Mouse (Mus musculus): ENCODE measurements at regions not wholly inside any gene's neighbourhood (a gene's known extent, or its start where the extent isn't known, plus 50 kb on each side); places are given as distances from the start of the nearest gene placed in this dataset.

- H3K27ac ChIP-seq (ENCODE audit: control insufficient read depth, insufficient read depth, low read depth, low read length): no peak overlapping the region
- no peaks in the 10 kb centered on the region for H3K4me1 ChIP-seq (ENCODE audit: control insufficient read depth, insufficient read depth, low read length)
Observed at GRCm38 (mm10) chr4:72571924-72572323, 280.5 kb downstream of the Aldoart1 start.

GRCm38 (mm10) chr4:72565186-72565585 is 287.2 kb downstream of the Aldoart1 start:
- TF ChIP-seq CTCF (IDR thresholded peaks at IDR 0.05; ENCODE audit: control insufficient read depth, insufficient read depth, insufficient replicate concordance, low read depth, low read length): no peak
- no peak for TF ChIP-seq POLR2A (IDR thresholded peaks at IDR 0.05; ENCODE audit: control insufficient read depth, low read depth, low read length)
- H3K36me3 ChIP-seq (ENCODE audit: control insufficient read depth, insufficient read depth, low read length): no peaks in the 10 kb centered on the region
- H3K4me1 ChIP-seq (ENCODE audit: control insufficient read depth, insufficient read depth, low read length): no peaks in the 10 kb centered on the region
- H3K27ac ChIP-seq (ENCODE audit: control insufficient read depth, insufficient read depth, low read depth, low read length): no peak overlapping the region
- no peak overlapping the region for H3K4me3 ChIP-seq (ENCODE audit: control insufficient read depth, low read depth, low read length)
- H3K27me3 ChIP-seq (ENCODE audit: control insufficient read depth, insufficient read depth, low read length): no peaks in the 10 kb centered on the region

More at GRCm38 (mm10) chr4:72571924-72572323, 280.5 kb downstream of the Aldoart1 start:
- TF ChIP-seq POLR2A (IDR thresholded peaks at IDR 0.05; ENCODE audit: control insufficient read depth, low read depth, low read length) (no peak), CTCF (IDR thresholded peaks at IDR 0.05; ENCODE audit: control insufficient read depth, insufficient read depth, insufficient replicate concordance, low read depth, low read length) (no peak)
- H3K27me3 ChIP-seq (ENCODE audit: control insufficient read depth, insufficient read depth, low read length): no peaks in the 10 kb centered on the region
- no peaks in the 10 kb centered on the region for H3K36me3 ChIP-seq (ENCODE audit: control insufficient read depth, insufficient read depth, low read length)
- no peak overlapping the region for H3K4me3 ChIP-seq (ENCODE audit: control insufficient read depth, low read depth, low read length)

- no peaks in the 10 kb centered on the region for H3K4me1 ChIP-seq (ENCODE audit: control insufficient read depth, insufficient read depth, low read length)
- H3K36me3 ChIP-seq (ENCODE audit: control insufficient read depth, insufficient read depth, low read length): no peaks in the 10 kb centered on the region
- no peaks in the 10 kb centered on the region for H3K27me3 ChIP-seq (ENCODE audit: control insufficient read depth, insufficient read depth, low read length)
- no peak overlapping the region for H3K27ac ChIP-seq (ENCODE audit: control insufficient read depth, insufficient read depth, low read depth, low read length)
- TF ChIP-seq POLR2A (IDR thresholded peaks at IDR 0.05; ENCODE audit: control insufficient read depth, low read depth, low read length): no peak
- TF ChIP-seq CTCF (IDR thresholded peaks at IDR 0.05; ENCODE audit: control insufficient read depth, insufficient read depth, insufficient replicate concordance, low read depth, low read length): no peak
- no peak overlapping the region for H3K4me3 ChIP-seq (ENCODE audit: control insufficient read depth, low read depth, low read length)
Observed at GRCm38 (mm10) chr4:72562909-72563676, 289.3 kb downstream of the Aldoart1 start.

- no peaks in the 10 kb centered on the region for H3K4me1 ChIP-seq (ENCODE audit: control insufficient read depth, insufficient read depth, low read length)
Observed at GRCm38 (mm10) chr4:72554276-72554675, 298.2 kb downstream of the Aldoart1 start.

GRCm38 (mm10) chr4:72534563-72534962 is 317.9 kb downstream of the Aldoart1 start:
- H3K27ac ChIP-seq (ENCODE audit: control insufficient read depth, insufficient read depth, low read depth, low read length): no peak overlapping the region
- no peaks in the 10 kb centered on the region for H3K36me3 ChIP-seq (ENCODE audit: control insufficient read depth, insufficient read depth, low read length)
- no peaks in the 10 kb centered on the region for H3K27me3 ChIP-seq (ENCODE audit: control insufficient read depth, insufficient read depth, low read length)
- no peak for TF ChIP-seq CTCF (IDR thresholded peaks at IDR 0.05; ENCODE audit: control insufficient read depth, insufficient read depth, insufficient replicate concordance, low read depth, low read length)
- no peak for TF ChIP-seq POLR2A (IDR thresholded peaks at IDR 0.05; ENCODE audit: control insufficient read depth, low read depth, low read length)
- no peak overlapping the region for H3K4me3 ChIP-seq (ENCODE audit: control insufficient read depth, low read depth, low read length)
- no peaks in the 10 kb centered on the region for H3K4me1 ChIP-seq (ENCODE audit: control insufficient read depth, insufficient read depth, low read length)

More at GRCm38 (mm10) chr4:72554276-72554675, 298.2 kb downstream of the Aldoart1 start:
- Histone ChIP-seq H3K27ac (ENCODE audit: control insufficient read depth, insufficient read depth, low read depth, low read length) (no peak overlapping the region), H3K36me3 (ENCODE audit: control insufficient read depth, insufficient read depth, low read length) (no peaks in the 10 kb centered on the region), H3K4me3 (ENCODE audit: control insufficient read depth, low read depth, low read length) (no peak overlapping the region), H3K27me3 (ENCODE audit: control insufficient read depth, insufficient read depth, low read length) (no peaks in the 10 kb centered on the region)
- TF ChIP-seq POLR2A (IDR thresholded peaks at IDR 0.05; ENCODE audit: control insufficient read depth, low read depth, low read length) (no peak), CTCF (IDR thresholded peaks at IDR 0.05; ENCODE audit: control insufficient read depth, insufficient read depth, insufficient replicate concordance, low read depth, low read length) (no peak)

DNA sequence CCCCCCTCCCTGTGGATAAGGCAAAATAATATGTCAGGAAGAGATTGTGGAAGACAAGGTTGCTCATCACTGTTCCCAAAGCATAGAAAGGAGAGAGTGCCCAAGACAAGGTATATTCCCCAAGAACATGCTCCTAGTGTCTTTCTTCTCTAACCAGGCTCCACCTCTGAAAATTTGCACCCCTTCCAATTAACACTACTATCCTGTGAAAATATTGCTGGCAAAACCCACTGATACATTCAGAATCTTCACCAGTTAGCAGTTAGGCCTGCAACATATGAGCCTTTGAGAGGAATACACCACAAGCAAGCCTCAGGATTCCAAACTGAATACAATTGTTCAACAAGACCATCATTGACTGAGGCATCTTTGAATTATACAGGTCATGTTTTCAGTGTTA is 323.9 kb upstream of the Tle1 start:
- Histone ChIP-seq H3K4me1 (ENCODE audit: control insufficient read depth, insufficient read depth, low read length) (no peaks in the 10 kb centered on the region), H3K4me3 (ENCODE audit: control insufficient read depth, low read depth, low read length) (no peak overlapping the region), H3K27me3 (ENCODE audit: control insufficient read depth, insufficient read depth, low read length) (no peaks in the 10 kb centered on the region), H3K36me3 (ENCODE audit: control insufficient read depth, insufficient read depth, low read length) (no peaks in the 10 kb centered on the region), H3K27ac (ENCODE audit: control insufficient read depth, insufficient read depth, low read depth, low read length) (no peak overlapping the region)
- TF ChIP-seq CTCF (IDR thresholded peaks at IDR 0.05; ENCODE audit: control insufficient read depth, insufficient read depth, insufficient replicate concordance, low read depth, low read length) (no peak), POLR2A (IDR thresholded peaks at IDR 0.05; ENCODE audit: control insufficient read depth, low read depth, low read length) (no peak)

- Histone ChIP-seq H3K27ac (ENCODE audit: control insufficient read depth, insufficient read depth, low read depth, low read length) (no peak overlapping the region), H3K27me3 (ENCODE audit: control insufficient read depth, insufficient read depth, low read length) (no peaks in the 10 kb centered on the region), H3K36me3 (ENCODE audit: control insufficient read depth, insufficient read depth, low read length) (no peaks in the 10 kb centered on the region), H3K4me3 (ENCODE audit: control insufficient read depth, low read depth, low read length) (no peak overlapping the region), H3K4me1 (ENCODE audit: control insufficient read depth, insufficient read depth, low read length) (no peaks in the 10 kb centered on the region)
- no peak for TF ChIP-seq CTCF (IDR thresholded peaks at IDR 0.05; ENCODE audit: control insufficient read depth, insufficient read depth, insufficient replicate concordance, low read depth, low read length)
- TF ChIP-seq POLR2A (IDR thresholded peaks at IDR 0.05; ENCODE audit: control insufficient read depth, low read depth, low read length): no peak
Observed at GRCm38 (mm10) chr4:72524100-72524499, 323.4 kb upstream of the Tle1 start.

Measured in testis, adult 2 months (tissue).